Mouse (Mus musculus): ENCODE data around the gene Gm19935.

- TF ChIP-seq TCF12 (IDR thresholded peaks at IDR 0.05; ENCODE audit: insufficient read depth, poor library complexity, severe bottlenecking) = no peak
- no peak for TF ChIP-seq USF1 (IDR thresholded peaks at IDR 0.05; ENCODE audit: low read depth)
- no peak for TF ChIP-seq POLR2A (IDR thresholded peaks at IDR 0.05; ENCODE audit: insufficient read length, low read depth)
- no peak for TF ChIP-seq MYOG (IDR thresholded peaks at IDR 0.05; ENCODE audit: control insufficient read depth in 1 of 3, insufficient read depth in 1 of 3, insufficient read length in 2 of 3, low read depth in 2 of 3)
- no peak for TF ChIP-seq CEBPB (IDR thresholded peaks at IDR 0.05; ENCODE audit: insufficient read depth, poor library complexity, severe bottlenecking)
- TF ChIP-seq SRF (IDR thresholded peaks at IDR 0.05; ENCODE audit: control insufficient read depth, insufficient read length, low read depth) = no peak
- no peak for TF ChIP-seq MAX (IDR thresholded peaks at IDR 0.05; ENCODE audit: low read depth)
- TF ChIP-seq MYOD1 (IDR thresholded peaks at IDR 0.05; ENCODE audit: control insufficient read depth in 1 of 3, insufficient read length in 2 of 3, low read depth in 2 of 3) = no peak
- TF ChIP-seq TCF3 (IDR thresholded peaks at IDR 0.05; ENCODE audit: insufficient read length, low read depth) = no peak
- no peak for TF ChIP-seq REST (IDR thresholded peaks at IDR 0.05; ENCODE audit: insufficient read depth, insufficient read length)
- TF ChIP-seq POLR2AphosphoS2 (IDR thresholded peaks at IDR 0.05; ENCODE audit: insufficient read length, low read depth) = no peak
- no peak for TF ChIP-seq E2F4 (IDR thresholded peaks at IDR 0.05; ENCODE audit: insufficient read depth)
These were observed 3.4 kb downstream of the Gm19935 start for GRCm38 (mm10) chr8:90813602-90814320.

Measured in myocyte (in vitro differentiated cells).